Mouse (Mus musculus) heart, adult 2 months (tissue): ENCODE measurements around the gene Tasp1. TPM values are rescaled to one million over a fixed set of nuclear protein-coding genes. Genes with fewer than 3 reads are reported as not detected.
"Not testable (repeated sequence)": the region's sequence is repeated elsewhere in the genome, so short reads cannot be mapped to it uniquely, and the experiment has no call there.

Source experiments
- DNase-seq, 2 experiments: peaks; one replicate each; pipeline ENCODE4 v3.0.0; 2021
- H3K27ac ChIP-seq: fragments of 200-600 bp; 2 replicates; pipeline ENCODE4 v1.8.1; 2022
- H3K27me3 ChIP-seq: fragments of 200-500 bp; 2 replicates; pipeline ENCODE4 v1.6.1; 2012; ENCODE audit warnings: mild to moderate bottlenecking, low read length, inconsistent platforms, mixed read lengths; ENCODE audit not compliant: control insufficient read depth, insufficient read depth
- H3K36me3 ChIP-seq: fragments of 200-500 bp; 2 replicates; pipeline ENCODE4 v1.6.1; 2012; ENCODE audit warnings: low read length, inconsistent platforms; ENCODE audit not compliant: control insufficient read depth, insufficient read depth
- H3K4me1 ChIP-seq: fragments of 200-500 bp; 2 replicates; pipeline ENCODE4 v1.6.1; 2011; ENCODE audit warnings: low read length; ENCODE audit not compliant: control insufficient read depth, insufficient read depth
- H3K4me3 ChIP-seq: fragments of 200-600 bp; 2 replicates; pipeline ENCODE4 v1.8.1; 2022
- H3K79me2 ChIP-seq: fragments of 200-500 bp; replicated peaks from 2 replicates; pipeline ENCODE4 v1.6.1; 2012; ENCODE audit warnings: mild to moderate bottlenecking, inconsistent platforms, low read length, moderate library complexity, mixed read lengths; ENCODE audit not compliant: control insufficient read depth, insufficient read depth
- H3K9ac ChIP-seq: fragments of 200-500 bp; 2 replicates; pipeline ENCODE4 v1.6.1; 2012; ENCODE audit warnings: low read depth, mild to moderate bottlenecking, control low read depth, inconsistent platforms, low read length, mixed read lengths
- CTCF ChIP-seq: fragments of 200-600 bp; IDR thresholded peaks from 2 replicates; pipeline ENCODE4 v1.8.1; 2022; ENCODE audit warnings: antibody characterized with exemption, mild to moderate bottlenecking, moderate library complexity
- EP300 ChIP-seq: fragments of 200-500 bp; IDR thresholded peaks from 2 replicates; pipeline ENCODE4 v1.6.1; 2011; ENCODE audit warnings: low read depth, low read length, control low read depth; ENCODE audit not compliant: insufficient read depth
- POLR2A ChIP-seq: fragments of 200-500 bp; IDR thresholded peaks from 2 replicates; pipeline ENCODE4 v1.6.1; 2011; ENCODE audit warnings: mild to moderate bottlenecking, low read depth, low read length, control low read depth; ENCODE audit not compliant: insufficient read depth
- WGBS: fragments of 180-500 bp; shearing (Covaris S2); methylation state at CpG from one replicate; pipeline ENCODE4 v1.1.7; 2018; 5-methylcytosine and 5-hydroxymethylcytosine counted together
- intact Hi-C: fragments of 180-260 bp; cut with DNase I; formaldehyde crosslinking; loops from one replicate; pipeline ENCODE4 v1.15.1; 2025
- polyA plus RNA-seq: library from polyadenylated mRNA; depleted of rRNA; stranded (reverse); fragments of >200 nt; gene quantifications from 2 replicates; pipeline ENCODE4 v1.2.3, GENCODE M21; 2012
- total RNA-seq, 2 experiments: library from RNA; stranded (reverse); gene quantifications; 2 replicates each; pipeline ENCODE4 v1.2.3; 2021

Tasp1 gene
- total and polyA plus RNA-seq, 3 experiments, result 2.9 to 7.6 (median 6.6) TPM

DNA sequence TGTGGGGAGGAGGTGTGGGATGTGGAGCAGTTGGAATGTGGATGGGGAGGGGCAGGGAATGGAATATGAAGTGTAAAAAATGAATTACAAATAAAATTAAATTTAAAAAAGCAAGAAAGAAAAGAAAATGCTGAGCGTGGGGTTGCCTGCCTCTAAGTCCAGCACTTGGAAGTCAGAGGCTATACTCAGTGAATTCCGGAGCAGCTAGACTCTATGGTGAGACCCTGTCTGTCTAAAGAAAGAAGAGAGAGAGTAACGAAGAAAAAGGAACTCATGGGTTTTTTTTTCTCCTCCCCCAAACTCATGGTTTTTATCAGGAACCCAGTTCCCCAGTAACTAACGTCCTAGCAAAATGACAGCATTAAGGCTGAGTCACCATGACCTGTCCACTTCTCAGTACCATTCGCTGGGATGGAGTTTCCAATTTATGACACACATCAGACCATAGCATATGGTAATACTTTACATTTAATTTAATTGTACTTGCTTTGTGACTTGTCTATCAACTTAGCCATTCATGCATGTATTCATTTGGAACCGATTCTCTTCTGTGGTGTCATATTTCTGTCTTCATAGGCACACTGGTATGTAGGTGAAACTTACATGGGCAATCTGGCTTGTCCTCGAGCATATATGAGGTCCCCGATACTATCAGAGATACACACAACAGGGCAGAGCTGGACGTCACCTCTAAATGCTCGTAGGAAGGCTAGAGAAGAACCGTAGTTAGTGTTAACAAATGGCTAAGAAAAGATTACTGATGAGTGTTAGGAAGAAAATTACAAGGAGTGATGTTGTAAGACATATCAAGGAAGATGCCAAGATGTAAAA lies 14.4 kb upstream of the Tasp1 start:
- TF ChIP-seq POLR2A (no peak), EP300 (no peak), CTCF (no peak)
- Histone ChIP-seq H3K36me3 (no peaks in the 10 kb centered on the region), H3K79me2 (no peaks in the 10 kb centered on the region), H3K9ac (no peak overlapping the region), H3K27ac (no peak overlapping the region), H3K27me3 (no peaks in the 10 kb centered on the region), H3K4me1 (no peaks in the 10 kb centered on the region), H3K4me3 (no peak overlapping the region)
- intact Hi-C loops, result no loop called here
- 78% methylated on average over 11 of the region's 11 CpGs for WGBS
- no peak for DNase-seq

DNA sequence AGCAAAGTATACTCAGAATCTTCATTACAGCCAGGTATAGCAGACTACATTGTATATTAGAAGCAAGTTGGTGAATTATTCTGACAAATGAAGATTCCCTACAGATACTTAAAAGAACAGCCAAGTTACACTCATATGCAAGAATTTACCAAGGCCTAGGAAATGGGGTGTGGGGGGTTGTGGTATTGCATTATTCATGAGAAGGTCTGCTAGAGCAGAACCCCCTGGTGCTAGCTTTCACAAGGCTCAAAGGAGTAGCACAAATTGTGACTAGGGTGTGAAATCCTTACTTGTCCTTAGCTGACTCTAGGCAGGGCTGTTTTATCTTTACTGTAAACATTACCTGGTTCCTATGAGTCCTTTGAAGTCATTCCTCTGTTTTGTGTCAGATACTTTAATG lies 12.7 kb upstream of the Tasp1 start:
- H3K4me1 ChIP-seq, H3K79me2 ChIP-seq, H3K36me3 ChIP-seq, H3K27ac ChIP-seq, H3K4me3 ChIP-seq, DNase-seq, intact Hi-C loops, H3K9ac ChIP-seq, H3K27me3 ChIP-seq: not testable (repeated sequence)

DNA sequence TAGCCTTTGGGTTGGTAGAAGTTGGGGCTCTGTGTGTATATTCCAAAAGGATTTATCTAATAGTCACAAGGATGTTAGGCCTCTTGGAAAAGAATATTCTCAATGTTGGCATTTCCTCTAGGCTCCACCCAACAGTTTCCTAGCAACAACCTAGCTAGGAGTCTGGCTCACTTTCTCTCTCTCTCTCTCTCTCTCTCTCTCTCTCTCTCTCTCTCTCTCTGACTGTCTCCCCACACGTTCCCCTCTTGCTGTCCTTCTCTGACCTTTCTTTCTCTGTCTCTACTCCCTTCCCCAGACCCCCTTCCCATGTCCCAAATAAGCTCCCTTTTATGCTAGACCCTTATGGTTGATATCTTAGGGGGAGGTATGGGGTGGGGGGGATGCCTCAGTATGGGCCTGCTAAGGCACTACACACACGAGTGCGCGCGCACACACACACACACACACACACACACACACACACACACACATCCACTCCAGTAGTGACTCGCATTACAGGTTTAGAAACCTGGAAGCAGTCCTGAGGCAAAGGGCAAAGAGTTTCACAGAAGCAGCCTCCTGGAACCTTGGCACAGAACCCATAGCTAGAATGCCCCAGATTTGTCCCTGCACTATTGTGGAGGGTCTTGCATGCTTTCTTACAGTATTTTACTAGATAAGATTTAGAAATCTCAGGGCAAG lies 12.1 kb upstream of the Tasp1 start:
- H3K27me3 ChIP-seq, result no peaks in the 10 kb centered on the region
- H3K4me1 ChIP-seq, result no peaks in the 10 kb centered on the region
- H3K36me3 ChIP-seq, result no peaks in the 10 kb centered on the region
- TF ChIP-seq POLR2A (no peak), EP300 (no peak), CTCF (no peak)
- no peak overlapping the region for H3K27ac ChIP-seq
- DNase-seq, result no peak
- WGBS, result 59% methylated on average over 6 of the region's 6 CpGs
- intact Hi-C loops, result no loop called here
- no peak overlapping the region for H3K9ac ChIP-seq
- H3K79me2 ChIP-seq, result no peaks in the 10 kb centered on the region
- H3K4me3 ChIP-seq, result no peak overlapping the region

DNA sequence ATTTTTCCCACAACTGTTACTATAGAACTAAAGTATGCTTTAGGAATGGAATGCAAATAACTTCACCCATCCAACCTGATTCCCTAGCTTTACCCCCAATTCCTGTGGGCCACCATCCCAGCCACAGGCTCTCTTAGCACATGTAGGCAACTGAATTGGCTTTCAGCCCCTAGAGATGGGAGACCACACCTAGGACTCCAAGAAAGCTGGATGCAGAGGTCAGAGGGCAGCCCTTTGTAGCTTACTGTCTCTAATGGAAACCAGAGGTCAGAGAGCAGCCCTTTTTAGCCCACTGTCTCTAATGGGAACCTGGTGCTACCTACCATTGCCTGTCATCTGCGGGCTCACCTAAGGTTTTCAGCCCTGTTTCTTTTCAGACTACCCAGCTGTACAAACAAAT lies 10.9 kb upstream of the Tasp1 start:
- no peak for DNase-seq
- TF ChIP-seq EP300 (no peak), CTCF (no peak), POLR2A (no peak)
- Histone ChIP-seq H3K4me3 (no peak overlapping the region), H3K79me2 (no peaks in the 10 kb centered on the region), H3K36me3 (no peaks in the 10 kb centered on the region), H3K4me1 (no peaks in the 10 kb centered on the region), H3K27me3 (no peaks in the 10 kb centered on the region), H3K9ac (no peak overlapping the region), H3K27ac (no peak overlapping the region)
- intact Hi-C loops, result no loop called here
- 39% methylated on average over 1 of the region's 1 CpGs for WGBS

DNA sequence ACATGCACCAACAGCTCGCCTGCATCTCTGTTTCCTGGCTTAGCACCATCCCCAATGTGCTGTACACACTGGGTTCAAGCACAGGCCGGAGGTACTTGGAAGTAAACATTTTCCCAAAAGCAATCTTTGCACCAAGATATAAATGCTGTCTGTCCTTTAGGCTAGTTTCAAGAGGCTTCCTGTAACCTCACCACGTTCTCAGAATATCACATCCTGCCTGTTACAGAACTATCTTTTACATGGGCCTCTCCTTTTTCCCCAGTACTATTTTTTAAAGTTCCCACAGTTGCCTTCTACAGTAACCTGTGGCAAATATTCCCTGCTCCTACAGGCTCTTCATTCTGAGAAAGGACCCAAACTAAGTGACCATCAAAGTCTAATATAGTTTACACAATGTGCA lies 8.5 kb upstream of the Tasp1 start:
- DNase-seq, result no peak
- Histone ChIP-seq H3K27me3 (no peaks in the 10 kb centered on the region), H3K27ac (no peak overlapping the region), H3K36me3 (no peaks in the 10 kb centered on the region), H3K4me3 (no peak overlapping the region), H3K4me1 (no peaks in the 10 kb centered on the region), H3K9ac (no peak overlapping the region), H3K79me2 (no peaks in the 10 kb centered on the region)
- intact Hi-C loops, result no loop called here
- 62% methylated on average over 3 of the region's 3 CpGs for WGBS
- TF ChIP-seq EP300 (no peak), POLR2A (no peak), CTCF (no peak)

DNA sequence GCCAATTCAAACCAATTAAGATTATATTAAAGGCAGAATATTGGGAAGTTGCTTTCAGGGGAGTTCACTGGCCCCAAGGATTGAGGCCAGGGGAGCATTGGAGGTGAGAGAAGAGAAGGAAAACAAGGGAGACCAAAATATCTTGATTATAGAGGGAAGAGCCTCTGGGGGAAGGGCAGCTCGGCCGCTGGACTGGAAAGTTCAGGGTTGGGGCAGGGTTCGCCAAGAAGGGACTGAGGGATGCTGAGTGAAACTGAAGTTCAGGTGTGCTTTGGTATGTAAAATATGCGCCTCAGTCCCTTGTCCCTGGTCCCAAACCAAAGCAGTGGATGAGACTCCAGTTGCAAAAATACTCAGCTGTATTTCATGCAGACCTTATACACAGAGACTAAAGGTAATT lies 911 bp upstream of the Tasp1 start:
- no peak for TF ChIP-seq POLR2A
- TF ChIP-seq CTCF, result no peak
- TF ChIP-seq EP300, result no peak
- Histone ChIP-seq H3K4me1 (no peaks in the 10 kb centered on the region; the same call in 1 of the 2 replicates), H3K27me3 (no peaks in the 10 kb centered on the region), H3K36me3 (no peaks in the 10 kb centered on the region), H3K4me3 (no peak overlapping the region; the same call in 1 of the 2 replicates), H3K27ac (no peak overlapping the region), H3K79me2 (no peaks in the 10 kb centered on the region), H3K9ac (no peak overlapping the region)
- intact Hi-C loops, result loop anchor here (2.0 to 10.0 kb wide), 2 partner anchors 103 to 327 kb away; partner anchors contain the start of genes Esf1, Macrod2 and Ndufaf5
- DNase-seq, result no peak
- WGBS, result 59% methylated on average over 4 of the region's 4 CpGs
